Mouse (Mus musculus) hindbrain, embryonic 11.5 days (tissue): ENCODE results near the gene 2610528A11Rik. TPM values are rescaled to one million over a fixed set of nuclear protein-coding genes. Genes with fewer than 3 reads are reported as not detected.

Experiments
- ATAC-seq: fragments of 200-750 bp; cut with Nextera tagmentation; 2 replicates; pipeline ENCODE4 v1.8.0; 2017; ENCODE audit warnings: mild to moderate bottlenecking, moderate TSS enrichment, moderate library complexity; ENCODE audit not compliant: low FRiP score
- DNase-seq: peaks from one replicate; pipeline ENCODE4 v3.0.0-alpha.2; 2015; ENCODE audit warnings: low spot score
- H3K27ac ChIP-seq: fragments of 300-500 bp; sonication (generic); 2 replicates; pipeline ENCODE4 v1.5.1; 2014; ENCODE audit warnings: mild to moderate bottlenecking, low read depth, low read length
- H3K27me3 ChIP-seq: fragments of 300-500 bp; sonication (generic); 2 replicates; pipeline ENCODE4 v1.6.1; 2014; ENCODE audit warnings: mild to moderate bottlenecking, low read length, moderate library complexity, mixed read lengths; ENCODE audit not compliant: control insufficient read depth, insufficient read depth
- H3K36me3 ChIP-seq: fragments of 300-500 bp; sonication (generic); 2 replicates; pipeline ENCODE4 v1.6.1; 2014; ENCODE audit warnings: mild to moderate bottlenecking, low read length, moderate library complexity, mixed read lengths; ENCODE audit not compliant: control insufficient read depth, insufficient read depth
- H3K4me1 ChIP-seq: fragments of 300-500 bp; sonication (generic); replicated peaks from 2 replicates; pipeline ENCODE4 v1.6.1; 2014; ENCODE audit warnings: low read length, mixed read lengths; ENCODE audit not compliant: control insufficient read depth, insufficient read depth
- H3K4me2 ChIP-seq: fragments of 300-500 bp; sonication (generic); replicated peaks from 2 replicates; pipeline ENCODE4 v1.6.1; 2014; ENCODE audit warnings: mild to moderate bottlenecking, low read depth, low read length
- H3K4me3 ChIP-seq: fragments of 300-500 bp; sonication (generic); 2 replicates; pipeline ENCODE4 v1.5.1; 2014; ENCODE audit warnings: low read depth, low read length
- H3K9ac ChIP-seq: fragments of 300-500 bp; sonication (generic); 2 replicates; pipeline ENCODE4 v1.6.1; 2014; ENCODE audit warnings: low read depth, low read length
- H3K9me3 ChIP-seq: fragments of 300-500 bp; sonication (generic); 2 replicates; pipeline ENCODE4 v1.6.1; 2016; ENCODE audit warnings: low read length; ENCODE audit not compliant: control insufficient read depth
- WGBS: fragments of 180-500 bp; shearing (Covaris S2); extraction: QIAGEN DNeasy Blood & Tissue Kit; methylation state at CpG from one replicate; pipeline ENCODE4 v1.1.7; 2014; 5-methylcytosine and 5-hydroxymethylcytosine counted together
- polyA plus RNA-seq: library from polyadenylated mRNA; unstranded; fragments of >200 nt; fragmentation: Nextera tagmentation; extraction: Ambion mirVana; gene quantifications from 2 replicates; pipeline ENCODE4 v1.2.1, GENCODE M21; 2014

Gene 2610528A11Rik
- polyA plus RNA-seq, 1 experiment from 2014 or later = 0.34 TPM

DNA sequence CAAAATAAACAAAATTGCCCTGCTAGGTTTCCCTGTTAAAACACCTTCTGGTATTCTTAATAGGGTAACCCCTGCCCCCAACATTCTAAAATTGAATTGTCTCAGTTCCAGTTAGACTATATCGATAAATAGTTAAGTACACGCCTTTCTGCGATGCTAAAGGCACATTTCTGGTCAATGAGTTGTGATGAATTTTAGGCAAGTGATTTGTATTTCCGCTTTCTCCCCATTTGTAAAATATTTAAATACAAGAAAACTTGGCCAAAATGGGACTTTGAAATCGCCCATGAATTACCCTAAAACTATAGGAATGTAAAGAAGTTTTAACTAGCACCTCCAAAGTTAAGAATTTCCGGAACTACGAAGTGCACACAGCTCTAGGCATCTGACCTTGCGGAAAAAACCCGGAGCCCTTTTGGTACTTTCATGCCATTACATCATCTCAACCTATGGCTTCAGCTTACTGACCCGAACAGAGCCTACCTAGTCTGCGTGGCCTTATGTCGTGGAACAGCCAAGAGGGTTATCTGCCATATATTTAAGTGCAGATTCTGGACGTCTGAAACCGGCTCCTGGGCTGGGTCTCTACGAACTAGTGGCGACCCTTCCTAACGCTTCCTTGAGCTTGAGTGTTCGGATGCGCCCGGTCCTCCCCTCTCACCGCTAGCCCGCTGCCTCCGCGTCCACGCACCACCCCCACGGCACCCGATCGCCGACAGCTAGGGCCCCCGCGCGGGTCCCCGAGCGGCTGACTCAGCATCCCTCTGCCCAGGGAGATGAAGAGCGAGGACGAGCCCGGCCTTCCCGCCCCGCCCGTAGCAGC, 20.7 kb upstream of the 2610528A11Rik start:
- H3K9me3 ChIP-seq = no peaks in the 10 kb centered on the region
- H3K4me1 ChIP-seq = no peaks in the 10 kb centered on the region
- 3% methylated on average over 40 of the region's 40 CpGs for WGBS
- H3K27me3 ChIP-seq = no peaks in the 10 kb centered on the region
- H3K4me3 ChIP-seq = peak overlapping the region; percentile 90
- no peak for ATAC-seq
- peak overlapping the region; percentile 86 for H3K9ac ChIP-seq
- peak overlapping the region; percentile 54 for H3K4me2 ChIP-seq
- peak overlapping the region; percentile 81 for H3K27ac ChIP-seq
- no peak for DNase-seq
- H3K36me3 ChIP-seq = no peaks in the 10 kb centered on the region

DNA sequence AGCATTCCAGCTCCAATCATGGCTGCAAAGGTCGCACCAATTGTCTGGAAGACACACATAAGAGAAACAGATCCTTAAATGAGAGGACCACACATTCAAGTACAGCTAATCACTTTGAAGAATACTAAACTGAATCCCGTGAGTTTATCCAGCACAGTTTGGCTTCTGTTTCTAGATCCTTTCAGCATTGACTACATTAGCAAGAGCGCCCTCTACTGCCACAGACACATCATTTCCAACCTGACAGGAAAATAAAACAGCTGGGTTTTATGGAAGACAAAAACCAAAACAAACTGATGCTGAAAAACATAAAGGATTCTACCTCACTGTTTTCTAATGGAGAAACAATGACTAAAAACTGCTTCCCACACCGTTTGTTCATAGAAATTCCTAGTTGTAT, 13.8 kb upstream of the 2610528A11Rik start:
- no peaks in the 10 kb centered on the region for H3K27me3 ChIP-seq
- H3K4me3 ChIP-seq = no peak overlapping the region
- ATAC-seq (no peak), DNase-seq (peak; percentile 59)
- no peaks in the 10 kb centered on the region for H3K9me3 ChIP-seq
- 0 out of 2 replicates have a peak, but pooled peaks cover 2% of the 10 kb centered on the region for H3K36me3 ChIP-seq
- WGBS = 53% methylated on average over 4 of the region's 4 CpGs
- H3K4me2 ChIP-seq = no peak overlapping the region
- H3K27ac ChIP-seq = no peak overlapping the region
- no peaks in the 10 kb centered on the region for H3K4me1 ChIP-seq
- H3K9ac ChIP-seq = no peak overlapping the region

DNA sequence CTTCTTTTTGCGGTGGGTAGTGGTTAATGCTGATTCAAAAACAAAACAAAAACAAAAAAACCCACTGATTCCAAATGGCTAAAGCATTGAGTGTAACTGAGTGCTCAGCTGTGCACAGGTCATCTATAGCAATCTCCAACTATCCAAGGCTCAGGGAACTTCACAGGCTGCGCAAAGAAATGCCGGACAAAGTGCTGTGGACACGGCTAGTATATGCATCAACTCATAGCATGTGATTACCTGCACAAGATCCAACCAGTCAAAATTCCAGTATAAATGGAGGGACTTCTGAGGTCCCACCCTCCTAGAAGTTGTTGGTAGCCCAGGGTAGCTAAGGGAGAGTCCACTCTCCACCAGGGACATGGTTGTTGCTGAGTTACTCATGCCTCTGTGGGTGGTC, 5.4 kb upstream of the 2610528A11Rik start:
- H3K9me3 ChIP-seq = no peaks in the 10 kb centered on the region
- no peaks in the 10 kb centered on the region for H3K27me3 ChIP-seq
- ATAC-seq = no peak
- no peak overlapping the region for H3K4me3 ChIP-seq
- DNase-seq = no peak
- H3K9ac ChIP-seq = no peak overlapping the region
- no peak overlapping the region for H3K4me2 ChIP-seq
- H3K4me1 ChIP-seq = no peaks in the 10 kb centered on the region
- H3K36me3 ChIP-seq = no peaks in the 10 kb centered on the region
- 96% methylated on average over 4 of the region's 4 CpGs for WGBS
- H3K27ac ChIP-seq = no peak overlapping the region

DNA sequence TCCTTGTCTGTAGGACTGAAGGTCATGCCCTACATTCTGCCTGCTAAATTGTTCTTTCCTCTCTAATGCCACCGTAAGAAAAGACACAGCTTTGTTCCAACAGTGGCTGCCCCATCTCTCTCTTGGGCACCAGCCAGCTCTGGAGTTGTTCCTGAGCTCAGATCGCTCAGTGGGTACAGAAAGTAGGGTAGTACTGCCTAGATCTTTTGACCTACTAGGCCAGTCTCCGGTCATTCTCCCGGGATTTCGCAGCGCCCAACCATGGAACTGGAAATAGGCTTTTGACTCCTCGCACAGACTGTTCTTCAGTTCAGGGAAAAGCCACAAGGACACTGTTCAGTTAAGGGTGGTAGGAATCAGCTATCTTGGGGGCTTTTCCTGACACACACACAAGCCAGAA, 891 bp downstream of the 2610528A11Rik start:
- ATAC-seq (no peak), DNase-seq (no peak)
- Histone ChIP-seq H3K4me1 (no peaks in the 10 kb centered on the region), H3K4me2 (no peak overlapping the region), H3K27me3 (no peaks in the 10 kb centered on the region), H3K27ac (no peak overlapping the region), H3K9me3 (no peaks in the 10 kb centered on the region), H3K4me3 (no peak overlapping the region), H3K36me3 (no peaks in the 10 kb centered on the region), H3K9ac (no peak overlapping the region)
- WGBS = 90% methylated on average over 7 of the region's 7 CpGs

DNA sequence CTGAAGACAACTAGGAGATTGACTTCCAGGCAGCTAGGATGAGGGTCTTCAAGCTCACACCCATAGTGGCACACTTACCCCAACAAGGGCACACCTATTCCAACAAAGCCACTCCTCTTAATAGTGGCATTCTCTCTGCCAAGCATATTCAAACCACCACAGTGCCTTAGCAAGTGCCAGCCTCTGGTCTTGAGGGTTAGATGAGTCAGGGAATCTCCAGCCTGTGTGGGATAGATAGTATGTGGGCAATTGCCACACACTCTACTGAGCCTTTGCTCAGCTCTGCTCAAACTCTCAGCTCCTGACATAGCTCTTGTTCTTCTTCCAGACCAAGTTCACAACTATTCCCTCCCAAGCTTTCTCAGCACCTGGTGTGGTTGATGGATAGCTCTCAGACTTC, 2.5 kb downstream of the 2610528A11Rik start:
- no peak for DNase-seq
- Histone ChIP-seq H3K9ac (no peak overlapping the region), H3K36me3 (no peaks in the 10 kb centered on the region), H3K27ac (no peak overlapping the region), H3K4me3 (no peak overlapping the region), H3K4me2 (no peak overlapping the region), H3K4me1 (no peaks in the 10 kb centered on the region), H3K9me3 (no peaks in the 10 kb centered on the region), H3K27me3 (no peaks in the 10 kb centered on the region)
- ATAC-seq = no peak

DNA sequence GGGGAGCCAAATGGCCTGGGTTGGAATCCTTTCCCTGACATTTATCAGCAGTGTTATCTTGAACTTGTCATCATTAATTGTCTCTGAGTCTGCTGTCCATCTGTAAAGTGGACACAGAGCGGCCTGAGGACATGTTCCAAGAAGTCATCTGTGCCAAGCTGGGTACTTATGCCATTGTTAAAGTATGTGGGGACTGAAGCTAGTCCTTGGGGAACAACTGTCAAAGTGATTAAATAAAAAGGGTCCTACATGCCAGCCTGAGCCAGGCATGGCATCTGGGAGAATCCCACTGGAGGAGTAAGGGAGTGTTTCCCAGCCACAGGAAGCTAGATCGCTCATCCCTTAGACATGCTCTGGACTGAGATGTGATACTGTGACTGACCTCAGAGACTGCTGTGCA, 3.4 kb downstream of the 2610528A11Rik start:
- ATAC-seq = no peak

DNA sequence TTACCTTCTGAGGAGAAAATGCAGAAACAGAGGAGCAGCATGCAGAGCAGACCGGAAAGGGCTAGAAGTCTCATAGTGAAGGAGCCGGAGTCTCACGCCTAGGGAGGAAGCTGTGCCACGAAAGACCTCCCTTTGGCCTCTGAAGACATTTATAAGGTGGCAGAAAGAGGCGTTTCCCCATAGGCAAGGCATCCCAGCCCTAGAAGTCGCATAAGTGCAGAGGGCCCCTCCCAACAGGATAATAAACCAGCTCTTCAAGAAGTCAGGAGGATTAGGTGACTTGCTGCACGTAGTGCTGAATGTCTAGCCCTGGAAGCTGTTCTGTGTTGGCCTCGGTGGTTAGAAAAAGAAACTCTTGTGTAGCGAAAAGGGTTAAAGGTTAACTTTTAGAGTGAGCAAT, 3.8 kb downstream of the 2610528A11Rik start:
- H3K9ac ChIP-seq = no peak overlapping the region
- no peaks in the 10 kb centered on the region for H3K9me3 ChIP-seq
- H3K27ac ChIP-seq = no peak overlapping the region
- no peak overlapping the region for H3K4me2 ChIP-seq
- no peaks in the 10 kb centered on the region for H3K4me1 ChIP-seq
- no peak overlapping the region for H3K4me3 ChIP-seq
- 79% methylated on average over 9 of the region's 9 CpGs for WGBS
- no peaks in the 10 kb centered on the region for H3K27me3 ChIP-seq
- no peaks in the 10 kb centered on the region for H3K36me3 ChIP-seq
- no peak for DNase-seq
- ATAC-seq = no peak

More for the DNA sequence above, 3.4 kb downstream of the 2610528A11Rik start:
- 84% methylated on average over 2 of the region's 2 CpGs for WGBS
- no peaks in the 10 kb centered on the region for H3K27me3 ChIP-seq
- H3K9ac ChIP-seq = no peak overlapping the region
- no peaks in the 10 kb centered on the region for H3K4me1 ChIP-seq
- H3K4me2 ChIP-seq = no peak overlapping the region
- H3K9me3 ChIP-seq = no peaks in the 10 kb centered on the region
- no peak overlapping the region for H3K4me3 ChIP-seq
- no peak for DNase-seq
- H3K27ac ChIP-seq = no peak overlapping the region
- H3K36me3 ChIP-seq = no peaks in the 10 kb centered on the region

DNA sequence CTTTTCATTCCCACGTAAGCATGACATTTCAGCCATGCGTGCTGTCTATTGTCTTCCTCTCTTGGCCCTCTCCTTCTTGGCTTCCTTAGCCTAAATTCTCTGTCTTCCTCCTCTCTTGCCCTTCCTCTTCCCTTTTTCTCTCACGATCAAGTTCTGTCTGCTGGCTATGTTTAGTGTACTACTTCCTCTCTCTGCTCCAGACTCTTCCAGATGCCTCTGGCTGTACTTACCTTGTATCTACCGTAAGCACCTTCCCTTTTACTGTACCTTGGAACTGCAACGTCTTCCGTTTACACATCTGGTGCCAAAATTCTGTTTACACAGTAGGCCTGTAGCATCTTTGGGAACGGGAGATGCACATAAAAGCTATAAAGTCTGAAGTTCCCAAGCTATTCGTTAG, 4.4 kb downstream of the 2610528A11Rik start:
- 84% methylated on average over 8 of the region's 8 CpGs for WGBS
- H3K4me1 ChIP-seq = no peaks in the 10 kb centered on the region

DNA sequence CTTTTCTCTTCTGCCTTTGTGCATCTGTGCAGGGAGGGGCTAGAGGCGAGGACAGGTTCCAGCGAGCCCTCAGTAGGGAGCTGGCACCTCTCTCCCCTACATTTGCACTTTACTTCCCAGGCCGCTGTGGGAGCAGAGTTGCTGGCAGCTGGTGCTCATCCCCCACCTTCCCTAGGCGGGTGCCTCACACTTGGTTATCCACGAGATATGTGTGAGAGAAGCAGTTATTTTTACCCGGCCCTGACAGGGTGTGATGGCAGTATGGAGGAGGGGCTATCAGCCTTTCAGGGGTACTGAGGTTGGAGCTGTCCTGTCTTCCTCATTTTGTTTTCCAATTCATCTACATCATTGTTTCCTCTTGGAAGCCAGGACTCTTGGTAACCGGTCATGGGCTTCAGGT, 8.0 kb downstream of the 2610528A11Rik start:
- 44% methylated on average over 7 of the region's 7 CpGs for WGBS
- H3K27ac ChIP-seq = no peak overlapping the region
- ATAC-seq = no peak

More for the DNA sequence above, 4.4 kb downstream of the 2610528A11Rik start:
- H3K36me3 ChIP-seq = no peaks in the 10 kb centered on the region
- H3K27me3 ChIP-seq = no peaks in the 10 kb centered on the region
- no peaks in the 10 kb centered on the region for H3K9me3 ChIP-seq
- DNase-seq (no peak), ATAC-seq (no peak)
- H3K4me3 ChIP-seq = no peak overlapping the region
- no peak overlapping the region for H3K4me2 ChIP-seq
- no peak overlapping the region for H3K27ac ChIP-seq
- no peak overlapping the region for H3K9ac ChIP-seq

More for the DNA sequence above, 8.0 kb downstream of the 2610528A11Rik start:
- no peaks in the 10 kb centered on the region for H3K9me3 ChIP-seq
- DNase-seq = no peak
- no peaks in the 10 kb centered on the region for H3K4me1 ChIP-seq
- H3K27me3 ChIP-seq = no peaks in the 10 kb centered on the region
- no peak overlapping the region for H3K4me2 ChIP-seq
- H3K4me3 ChIP-seq = no peak overlapping the region
- no peak overlapping the region for H3K9ac ChIP-seq
- no peaks in the 10 kb centered on the region for H3K36me3 ChIP-seq
